ENCODE assay signal across 8 mouse cellular contexts in the genomic region with DNA sequence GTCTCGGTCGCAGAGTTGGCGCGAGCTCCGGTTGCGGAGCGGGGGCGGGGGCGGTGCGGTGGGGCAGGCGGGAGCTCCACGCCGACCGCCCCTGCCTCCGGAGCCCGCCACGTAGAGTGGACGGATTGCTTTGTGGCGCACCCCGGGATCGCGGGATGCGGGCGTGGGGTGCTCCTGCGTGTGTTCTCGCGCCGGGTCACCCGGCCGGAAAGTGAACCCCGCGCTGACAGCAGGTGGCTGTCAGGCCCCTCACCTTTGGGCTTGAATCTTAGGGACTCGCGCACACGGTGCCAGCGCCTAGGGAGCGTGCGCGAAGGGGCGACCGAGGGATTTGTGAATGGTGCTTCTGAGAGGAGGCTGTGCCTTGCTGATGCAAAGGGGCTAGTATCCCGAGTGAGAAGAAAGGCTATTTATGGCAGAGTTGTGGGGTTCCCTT. TPM values are rescaled to one million over a fixed set of nuclear protein-coding genes. Genes with fewer than 3 reads are reported as not detected.
A peak's percentile ranks its signal among the peaks of the same experiment; 100 is the strongest.
DNase-seq lines count a peak whose midpoint lies in the region; ATAC-seq and TF ChIP-seq lines count a peak whose summit lies in the region.

No protein-coding gene starts in this region.

- no peaks in the 10 kb centered on the region for H3K9me3 ChIP-seq in embryonic facial prominence, embryonic 10.5 days

- no peak for TF ChIP-seq POLR2A in testis, adult 2 months (IDR thresholded peaks at IDR 0.05; ENCODE audit: control insufficient read depth, low read depth, low read length)

- H3K27ac ChIP-seq in testis, adult 2 months (ENCODE audit: control insufficient read depth, insufficient read depth, low read depth, low read length): no peak overlapping the region
- H3K27ac ChIP-seq in embryonic facial prominence, embryonic 10.5 days (replicated peaks): peak overlapping the region; percentile 85

- under 1% methylated on average over 42 of the region's 42 CpGs for WGBS in embryonic facial prominence, embryonic 10.5 days

- peaks cover 7% of the 10 kb centered on the region for H3K4me1 ChIP-seq in testis, adult 2 months (ENCODE audit: control insufficient read depth, insufficient read depth, low read length)
- peaks cover 25% of the 10 kb centered on the region for H3K4me1 ChIP-seq in embryonic facial prominence, embryonic 10.5 days

- ATAC-seq in megakaryocyte, adult 5-6 weeks (ENCODE audit: poor library complexity, severe bottlenecking): 0 out of 2 replicates have a peak, but pooled peaks have one; percentile 15

- H3K36me3 ChIP-seq in testis, adult 2 months (ENCODE audit: control insufficient read depth, insufficient read depth, low read length): no peaks in the 10 kb centered on the region
- no peaks in the 10 kb centered on the region for H3K36me3 ChIP-seq in embryonic facial prominence, embryonic 10.5 days (replicated peaks)

- H3K4me3 ChIP-seq in testis, adult 2 months (ENCODE audit: control insufficient read depth, low read depth, low read length): peak overlapping the region; percentile 81
- peak overlapping the region; percentile 83 for H3K4me3 ChIP-seq in embryonic facial prominence, embryonic 10.5 days

- H3K27me3 ChIP-seq in testis, adult 2 months (ENCODE audit: control insufficient read depth, insufficient read depth, low read length): no peaks in the 10 kb centered on the region; the same call in 1 of the 2 replicates
- peaks cover 30% of the 10 kb centered on the region for H3K27me3 ChIP-seq in embryonic facial prominence, embryonic 10.5 days (replicated peaks; ENCODE audit: low read depth, poor library complexity, severe bottlenecking)

- DNase-seq in testis, postnatal 10 days (ENCODE audit: low spot score): no peak
- peak; percentile 47 for DNase-seq in embryonic facial prominence, embryonic 10.5 days (ENCODE audit: low spot score)
- DNase-seq in heart, postnatal 4 days: peak; percentile 6
- peak; percentile 19 to 44 for DNase-seq in layer of hippocampus, adult 8-10 months (ENCODE audit: low spot score in 2 of 2)
- DNase-seq in right cerebral cortex, postnatal 25 days: peak; percentile 58
- DNase-seq in adipocyte (ENCODE audit: low spot score): no peak

- no peak for TF ChIP-seq CTCF in testis, adult 2 months (IDR thresholded peaks at IDR 0.05; ENCODE audit: control insufficient read depth, insufficient read depth, insufficient replicate concordance, low read depth, low read length)

RNA-seq across cellular contexts. Expression of a gene that starts 0.7 kb away (rescaled TPM):
- polyA plus RNA-seq in testis, adult 2 months (2012; rRNA removed): 0.11 and 0.32 TPM in 2 replicates
- polyA plus RNA-seq in embryonic facial prominence, embryonic 10.5 days (2016; fragmentation: Nextera tagmentation; extraction: Ambion mirVana): 2.9 and 4.3 TPM in 2 replicates
- total RNA-seq in heart, postnatal 4 days (2021): 1 to 10 TPM; 4.9 to 5.6 TPM
- total RNA-seq in layer of hippocampus, adult 8-10 months (2022): 10 to 100 TPM; 31.3 to 38.5 (median 34.6) TPM
- total RNA-seq in megakaryocyte, adult 5-6 weeks (2015): 0.68 TPM in 1 of 2 replicates, not detected in the other
- total RNA-seq in megakaryocyte, adult 5-6 weeks (2017): not detected in 2 replicates

Comparison
In these comparisons a context has a peak if more than half of its experiments do, and no peak if none do; other contexts are left out.
1. DNase-seq: peak in embryonic facial prominence, embryonic 10.5 days (single experiment), heart, postnatal 4 days (single experiment), layer of hippocampus, adult 8-10 months (2 of 2) and right cerebral cortex, postnatal 25 days (single experiment); none in testis, postnatal 10 days (single experiment) and adipocyte (single experiment).